Mouse (Mus musculus) brain, embryonic 14.5 days (tissue): Measurements from ENCODE around the gene Pelo.

Experiments used
- CTCF ChIP-seq: fragments of 200-500 bp; IDR thresholded peaks from 2 replicates; pipeline ENCODE4 v1.5.1; 2012; ENCODE audit warnings: inconsistent platforms, mild to moderate bottlenecking, moderate library complexity, borderline replicate concordance; ENCODE audit not compliant: insufficient read depth, insufficient read length; ENCODE audit errors: extremely low read depth
- POLR2A ChIP-seq: fragments of 200-500 bp; IDR thresholded peaks from 2 replicates; pipeline ENCODE4 v1.6.1; 2012; ENCODE audit warnings: mild to moderate bottlenecking, inconsistent platforms, borderline replicate concordance; ENCODE audit not compliant: poor library complexity, insufficient read depth, insufficient read length, severe bottlenecking; ENCODE audit errors: extremely low read depth

DNA sequence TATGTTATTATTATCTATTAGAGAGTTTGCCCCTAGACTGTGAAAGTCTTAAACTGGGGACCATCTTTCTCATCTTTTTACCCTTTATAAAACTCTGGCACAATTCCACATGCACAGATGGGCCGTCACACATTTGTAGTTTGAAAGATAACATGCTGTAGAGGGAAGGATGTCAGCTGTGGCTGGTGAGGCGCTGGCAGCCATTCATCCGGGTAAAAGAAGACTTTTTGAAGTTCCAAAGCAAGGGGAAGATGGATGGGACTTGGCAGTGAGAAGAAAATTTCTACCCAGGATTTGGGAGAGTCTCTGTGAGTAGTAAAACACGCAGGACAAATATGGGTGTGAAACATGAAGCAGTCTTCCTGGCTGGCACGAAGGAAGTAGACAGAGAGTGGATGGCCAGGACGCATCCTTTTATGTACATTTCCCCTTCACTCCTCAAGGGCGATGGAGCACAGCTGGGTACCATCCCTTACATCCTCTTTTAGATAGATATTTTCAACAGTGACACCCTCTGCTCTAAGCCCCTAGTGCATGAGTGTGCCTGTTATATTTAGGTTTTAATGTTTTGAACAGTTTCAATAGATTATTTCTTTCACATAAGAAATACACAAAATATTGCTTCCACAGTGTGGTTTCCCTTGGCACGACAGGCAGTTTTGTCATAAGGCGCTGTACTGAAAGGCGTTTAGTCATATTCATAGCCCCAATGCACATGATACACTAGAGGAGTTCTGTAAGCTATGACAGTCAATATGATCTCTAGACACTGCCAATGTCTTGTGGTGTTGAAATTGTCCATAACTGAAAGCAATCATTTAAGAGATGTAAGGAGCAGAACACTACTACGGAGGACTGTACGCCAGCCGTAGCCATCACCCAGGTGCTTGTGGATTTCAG, 39.1 kb downstream of the Pelo start:
- TF ChIP-seq CTCF = no peak
- no peak for TF ChIP-seq POLR2A
